Mouse (Mus musculus) bone marrow macrophage, adult 2 months (primary cell): ENCODE results near the gene Nlrp1b.

Source experiments
- CTCF ChIP-seq: IDR thresholded peaks from 2 replicates; pipeline ENCODE4 v1.5.1; 2012; ENCODE audit warnings: low read depth, mild to moderate bottlenecking, low read length, moderate library complexity
- POLR2A ChIP-seq: IDR thresholded peaks from 2 replicates; pipeline ENCODE4 v1.6.1; 2012; ENCODE audit warnings: mild to moderate bottlenecking, low read depth, low read length, borderline replicate concordance

DNA sequence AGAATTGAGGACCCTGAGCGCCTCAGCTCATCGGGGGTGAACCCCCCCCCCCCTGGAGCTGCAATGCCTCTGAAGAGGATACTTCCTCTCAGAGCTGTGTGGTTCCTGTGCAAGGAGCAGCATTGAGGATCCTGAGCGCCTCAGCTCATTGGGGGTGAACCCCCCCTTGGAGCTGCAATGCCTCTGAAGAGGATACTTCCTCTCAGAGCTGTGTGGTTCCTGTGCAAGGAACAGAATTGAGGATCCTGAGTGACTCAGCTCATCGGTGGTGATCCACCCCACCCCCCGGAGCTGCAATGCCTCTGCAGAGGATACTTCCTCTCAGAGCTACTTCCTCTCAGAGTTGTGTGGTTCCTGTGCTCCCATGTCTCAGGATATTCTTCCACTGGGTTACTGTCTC is 20.8 kb upstream of the Nlrp1b start:
- TF ChIP-seq POLR2A: no peak
- TF ChIP-seq CTCF: no peak
